Mouse (Mus musculus): ENCODE measurements at regions not wholly inside any gene's neighbourhood (a gene's known extent, or its start where the extent isn't known, plus 50 kb on each side); places are given as distances from the start of the nearest gene placed in this dataset.

DNA sequence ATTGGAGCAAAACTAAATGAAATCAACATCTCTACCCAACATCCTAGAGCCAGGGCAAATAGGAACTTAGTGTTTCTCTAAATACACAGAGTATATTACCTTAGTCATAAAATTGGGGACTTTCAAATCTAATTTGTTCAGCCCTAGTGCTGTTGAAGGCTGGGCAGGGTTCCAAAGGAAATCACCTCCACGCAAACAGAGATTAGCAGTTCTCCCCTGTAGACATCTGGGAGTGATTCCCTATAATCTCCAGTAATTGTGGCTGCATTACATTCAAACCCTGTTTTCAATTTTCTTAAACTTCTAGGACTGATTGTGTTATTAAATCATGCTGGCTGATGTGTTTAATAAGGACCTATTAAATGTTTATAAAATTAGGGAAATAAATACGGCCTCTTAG, 519.7 kb downstream of the Ebf1 start:
- Histone ChIP-seq H3K27ac (replicated peaks) (no peak overlapping the region), H3K4me1 (no peaks in the 10 kb centered on the region), H3K4me3 (no peak overlapping the region), H3K27me3 (no peaks in the 10 kb centered on the region), H3K9ac (replicated peaks) (no peak overlapping the region), H3K36me3 (no peaks in the 10 kb centered on the region), H3K9me3 (no peaks in the 10 kb centered on the region), H3K4me2 (replicated peaks) (no peak overlapping the region)
- 65% methylated on average over 2 of the region's 2 CpGs for WGBS
- no peak for ATAC-seq (replicated peaks)

DNA sequence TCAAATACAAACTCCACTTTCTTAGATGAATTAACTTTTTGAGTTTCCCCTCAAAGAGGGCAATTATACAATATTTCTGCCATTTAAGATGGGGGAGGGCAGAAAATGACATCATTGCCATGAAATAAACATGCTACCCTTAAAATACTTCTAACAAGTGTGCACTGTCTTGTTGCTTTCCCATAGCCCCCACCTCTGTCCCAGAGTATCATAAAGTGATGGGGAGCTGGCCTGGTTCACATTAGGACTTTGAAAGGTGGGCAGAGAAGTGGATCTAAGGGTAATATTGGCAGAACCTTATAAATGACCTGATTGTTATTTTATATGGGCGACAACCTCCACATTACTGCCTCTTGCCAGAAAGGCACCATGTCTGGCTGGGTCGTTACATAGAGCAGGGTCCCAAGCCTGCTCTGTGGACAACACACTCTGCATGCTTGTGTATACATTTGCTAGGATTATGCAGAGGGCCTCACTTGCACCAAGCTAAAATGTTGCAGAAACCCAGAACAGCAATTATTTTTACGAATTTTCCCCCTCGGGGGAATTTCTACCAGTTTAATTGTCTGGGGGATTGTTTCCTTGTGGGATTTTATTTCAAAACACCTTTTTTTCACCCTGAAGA, 521.3 kb downstream of the Ebf1 start:
- Histone ChIP-seq H3K27me3 (no peaks in the 10 kb centered on the region), H3K4me1 (no peaks in the 10 kb centered on the region), H3K36me3 (no peaks in the 10 kb centered on the region), H3K9ac (replicated peaks) (no peak overlapping the region), H3K9me3 (no peaks in the 10 kb centered on the region), H3K4me2 (replicated peaks) (no peak overlapping the region), H3K4me3 (no peak overlapping the region), H3K27ac (replicated peaks) (no peak overlapping the region)
- ATAC-seq (replicated peaks) = no peak
- WGBS = 80% methylated on average over 4 of the region's 4 CpGs

DNA sequence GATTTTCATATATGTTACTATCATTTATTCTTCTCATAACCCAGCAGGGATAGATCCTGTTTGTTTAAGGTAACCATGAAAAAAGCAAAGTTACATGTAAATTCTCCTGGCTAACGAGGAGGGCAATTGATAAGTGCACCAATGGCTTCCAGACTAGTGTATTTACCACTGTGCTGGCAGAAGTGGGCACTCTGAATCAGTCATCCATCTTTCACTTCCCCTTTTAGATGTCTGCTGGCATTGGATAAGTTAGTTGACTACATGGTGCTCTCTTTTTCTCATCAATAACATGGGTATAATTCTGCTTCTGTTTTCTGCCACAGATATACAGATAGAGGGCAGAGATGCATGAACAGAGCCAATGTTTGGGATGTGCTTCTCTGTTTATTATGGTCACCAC, 523.4 kb downstream of the Ebf1 start:
- ATAC-seq (replicated peaks) = no peak
- Histone ChIP-seq H3K4me1 (no peaks in the 10 kb centered on the region), H3K27ac (replicated peaks) (no peak overlapping the region), H3K27me3 (no peaks in the 10 kb centered on the region), H3K9ac (replicated peaks) (no peak overlapping the region), H3K36me3 (no peaks in the 10 kb centered on the region), H3K9me3 (no peaks in the 10 kb centered on the region), H3K4me2 (replicated peaks) (no peak overlapping the region), H3K4me3 (no peak overlapping the region)
- WGBS = 82% methylated on average over 1 of the region's 1 CpGs

DNA sequence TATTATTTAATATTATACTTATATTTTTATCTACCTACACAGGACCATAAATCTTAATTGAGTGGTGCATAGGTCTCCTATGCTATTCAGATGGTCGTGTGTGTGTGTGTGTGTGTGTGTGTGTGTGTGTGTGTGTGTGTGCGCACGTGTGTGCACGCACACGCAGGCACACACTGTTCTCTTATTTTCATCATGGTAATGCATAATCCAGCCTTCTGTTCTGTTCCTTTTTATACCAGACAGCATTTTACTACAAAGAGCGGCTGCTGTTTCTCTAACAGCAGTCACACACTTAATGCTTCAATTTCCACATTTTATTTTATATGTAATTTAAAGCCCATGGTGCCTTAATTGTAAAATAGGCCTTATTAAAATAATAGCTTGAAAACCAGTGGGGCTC, 537.0 kb downstream of the Ebf1 start:
- H3K4me2 ChIP-seq (replicated peaks) = no peak overlapping the region

DNA sequence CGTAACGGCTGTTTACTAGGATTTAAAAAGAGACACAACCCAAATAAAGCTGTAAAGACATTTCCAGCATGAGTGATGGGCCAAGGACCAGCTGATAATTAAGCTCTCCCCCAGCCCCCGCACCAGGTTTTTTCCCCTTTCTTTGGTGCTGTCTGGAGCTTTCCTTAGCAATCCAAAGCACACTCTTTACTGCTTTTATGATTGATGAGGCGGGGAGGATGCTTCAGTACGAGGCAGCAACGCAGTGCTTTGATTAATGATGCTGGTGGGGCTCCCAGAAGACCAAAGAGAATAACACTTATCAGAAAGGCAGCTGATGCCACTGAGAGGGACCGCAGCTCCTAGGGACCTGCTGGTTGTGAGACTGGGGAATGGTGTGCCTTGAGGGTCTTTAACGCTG, 537.4 kb downstream of the Ebf1 start:
- WGBS = 39% methylated on average over 8 of the region's 8 CpGs
- Histone ChIP-seq H3K36me3 (no peaks in the 10 kb centered on the region), H3K27ac (replicated peaks) (peak overlapping the region; percentile 59), H3K9ac (replicated peaks) (no peak overlapping the region), H3K9me3 (no peaks in the 10 kb centered on the region), H3K4me2 (replicated peaks) (no peak overlapping the region), H3K27me3 (no peaks in the 10 kb centered on the region), H3K4me3 (no peak overlapping the region), H3K4me1 (peaks cover 7% of the 10 kb centered on the region)
- peak; percentile 26; the same call in 1 of the 2 replicates for ATAC-seq (replicated peaks)

More for the DNA sequence above, 537.0 kb downstream of the Ebf1 start:
- Histone ChIP-seq H3K4me3 (no peak overlapping the region), H3K27me3 (no peaks in the 10 kb centered on the region), H3K4me1 (peaks cover 7% of the 10 kb centered on the region), H3K36me3 (no peaks in the 10 kb centered on the region), H3K27ac (replicated peaks) (peak overlapping the region; percentile 59; the same call in 1 of the 2 replicates), H3K9ac (replicated peaks) (no peak overlapping the region), H3K9me3 (no peaks in the 10 kb centered on the region)
- peak; percentile 67; the same call in 1 of the 2 replicates for ATAC-seq (replicated peaks)
- WGBS = 69% methylated on average over 6 of the region's 6 CpGs

DNA sequence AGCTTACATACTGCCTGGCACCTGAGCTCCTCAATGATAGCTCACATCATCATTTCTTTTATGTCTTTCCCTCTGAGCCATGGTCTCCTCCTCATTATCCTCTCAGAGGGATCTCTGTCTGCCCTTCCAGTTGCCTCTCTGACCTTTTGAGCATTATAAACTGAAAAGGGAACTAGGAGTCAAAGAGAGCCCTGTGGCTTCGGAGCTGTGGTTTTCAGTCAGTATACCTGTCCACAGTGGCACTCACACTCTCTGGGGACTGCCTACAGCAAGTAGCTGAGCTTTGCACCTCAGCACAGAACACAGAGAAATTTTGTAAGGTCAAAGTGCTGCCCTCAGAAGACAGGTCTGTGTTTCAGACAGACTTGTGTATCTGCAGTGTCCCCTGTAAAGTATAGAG, 538.7 kb downstream of the Ebf1 start:
- H3K9ac ChIP-seq (replicated peaks) = no peak overlapping the region
- H3K27ac ChIP-seq (replicated peaks) = no peak overlapping the region
- H3K4me2 ChIP-seq (replicated peaks) = no peak overlapping the region
- 77% methylated on average over 1 of the region's 1 CpGs for WGBS
- no peaks in the 10 kb centered on the region for H3K9me3 ChIP-seq
- H3K4me1 ChIP-seq = peaks cover 7% of the 10 kb centered on the region
- ATAC-seq (replicated peaks) = no peak
- H3K27me3 ChIP-seq = no peaks in the 10 kb centered on the region
- no peak overlapping the region for H3K4me3 ChIP-seq
- H3K36me3 ChIP-seq = no peaks in the 10 kb centered on the region

DNA sequence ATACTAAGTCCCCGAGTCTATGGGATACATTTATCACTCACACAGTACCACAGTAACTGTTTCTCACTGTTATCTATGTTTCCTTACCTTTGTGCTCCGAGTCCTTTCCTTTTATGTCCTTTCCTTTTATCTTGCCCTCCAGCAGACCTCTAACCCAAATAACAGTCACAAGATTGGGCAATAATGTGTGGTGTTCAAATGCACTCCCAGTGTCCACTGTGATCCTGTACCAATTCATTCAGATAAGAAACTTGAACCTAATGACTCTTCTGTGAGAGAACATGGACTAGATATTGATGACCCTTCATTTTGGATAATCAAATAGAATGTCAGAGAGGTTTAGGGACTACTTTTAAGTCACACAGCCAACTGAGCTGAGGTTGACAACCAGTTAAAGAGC, 541.2 kb downstream of the Ebf1 start:
- Histone ChIP-seq H3K9ac (replicated peaks) (no peak overlapping the region), H3K36me3 (no peaks in the 10 kb centered on the region), H3K27ac (replicated peaks) (no peak overlapping the region), H3K4me2 (replicated peaks) (no peak overlapping the region), H3K4me1 (peaks cover 7% of the 10 kb centered on the region), H3K9me3 (no peaks in the 10 kb centered on the region), H3K4me3 (no peak overlapping the region), H3K27me3 (no peaks in the 10 kb centered on the region)
- ATAC-seq (replicated peaks) = no peak
- 76% methylated on average over 2 of the region's 2 CpGs for WGBS

DNA sequence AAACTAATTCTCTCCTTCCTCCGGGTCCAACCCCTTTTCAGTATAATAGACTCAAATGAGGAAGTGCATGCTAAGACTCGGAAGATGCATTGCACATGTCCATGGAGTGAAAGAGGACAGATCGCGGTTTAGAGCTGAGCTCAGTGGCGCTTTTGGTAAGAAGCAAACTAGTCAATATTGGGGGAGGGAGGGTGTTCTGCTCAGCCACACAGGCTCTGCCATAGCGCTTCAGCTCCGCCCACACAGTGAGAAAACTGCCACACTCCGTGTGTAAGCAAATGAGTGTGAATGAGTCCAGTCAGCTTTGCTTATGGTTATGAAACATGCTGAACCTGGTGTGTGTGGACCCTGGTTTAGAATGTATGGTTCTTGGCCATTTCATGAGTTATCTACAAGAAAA, 543.8 kb downstream of the Ebf1 start:
- WGBS = 82% methylated on average over 8 of the region's 8 CpGs
- no peaks in the 10 kb centered on the region for H3K36me3 ChIP-seq
- H3K9me3 ChIP-seq = no peaks in the 10 kb centered on the region
- H3K27me3 ChIP-seq = no peaks in the 10 kb centered on the region
- no peak overlapping the region for H3K27ac ChIP-seq (replicated peaks)
- ATAC-seq (replicated peaks) = no peak
- no peaks in the 10 kb centered on the region for H3K4me1 ChIP-seq
- no peak overlapping the region for H3K4me3 ChIP-seq
- H3K4me2 ChIP-seq (replicated peaks) = no peak overlapping the region
- no peak overlapping the region for H3K9ac ChIP-seq (replicated peaks)

DNA sequence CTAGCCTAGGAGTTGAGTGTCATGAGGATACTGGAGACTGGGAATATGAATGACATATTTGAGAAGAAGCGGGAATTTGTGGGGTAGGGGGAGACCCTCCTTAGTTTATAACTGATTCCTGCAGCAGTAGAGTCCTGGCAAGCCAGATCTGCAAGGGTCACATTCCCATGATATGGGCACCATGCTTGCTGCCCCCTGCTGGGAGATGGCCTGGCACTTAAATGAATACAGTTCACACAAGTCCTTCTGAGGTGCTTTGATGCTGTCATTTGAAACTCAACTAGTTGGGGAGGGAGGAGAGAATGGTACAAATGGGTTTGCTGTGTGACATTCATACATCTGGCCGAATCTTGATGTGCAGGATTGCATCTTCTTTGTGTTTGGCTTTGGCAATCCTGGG, 556.4 kb downstream of the Ebf1 start:
- no peak for ATAC-seq (replicated peaks)
- WGBS = 84% methylated on average over 2 of the region's 2 CpGs
- no peak overlapping the region for H3K9ac ChIP-seq (replicated peaks)
- H3K9me3 ChIP-seq = no peaks in the 10 kb centered on the region
- H3K27ac ChIP-seq (replicated peaks) = no peak overlapping the region
- H3K4me2 ChIP-seq (replicated peaks) = no peak overlapping the region
- H3K4me3 ChIP-seq = no peak overlapping the region
- H3K4me1 ChIP-seq = no peaks in the 10 kb centered on the region
- no peaks in the 10 kb centered on the region for H3K27me3 ChIP-seq
- H3K36me3 ChIP-seq = no peaks in the 10 kb centered on the region

DNA sequence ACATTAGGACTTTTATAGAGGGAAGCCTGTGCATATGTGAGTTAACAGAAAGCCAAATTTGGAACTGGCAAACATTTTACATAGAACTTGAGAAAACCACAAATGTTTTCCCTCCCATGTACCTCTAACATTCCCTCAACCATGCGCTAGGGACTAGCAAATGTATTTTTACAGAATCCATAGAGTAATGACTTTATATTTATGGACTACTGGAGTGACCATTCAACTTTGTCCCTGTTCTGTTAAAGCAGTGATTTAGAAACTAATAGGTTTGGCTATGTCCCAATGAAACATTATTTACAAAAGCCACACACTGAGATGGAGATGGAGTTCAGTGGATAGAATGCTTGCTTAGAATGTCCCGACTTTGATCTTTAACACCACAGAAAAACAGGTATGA, 557.0 kb downstream of the Ebf1 start:
- WGBS = 90% methylated on average over 2 of the region's 2 CpGs
- Histone ChIP-seq H3K9ac (replicated peaks) (no peak overlapping the region), H3K4me3 (no peak overlapping the region), H3K36me3 (no peaks in the 10 kb centered on the region), H3K4me2 (replicated peaks) (no peak overlapping the region), H3K4me1 (no peaks in the 10 kb centered on the region), H3K27me3 (no peaks in the 10 kb centered on the region), H3K9me3 (no peaks in the 10 kb centered on the region), H3K27ac (replicated peaks) (no peak overlapping the region)
- no peak for ATAC-seq (replicated peaks)

DNA sequence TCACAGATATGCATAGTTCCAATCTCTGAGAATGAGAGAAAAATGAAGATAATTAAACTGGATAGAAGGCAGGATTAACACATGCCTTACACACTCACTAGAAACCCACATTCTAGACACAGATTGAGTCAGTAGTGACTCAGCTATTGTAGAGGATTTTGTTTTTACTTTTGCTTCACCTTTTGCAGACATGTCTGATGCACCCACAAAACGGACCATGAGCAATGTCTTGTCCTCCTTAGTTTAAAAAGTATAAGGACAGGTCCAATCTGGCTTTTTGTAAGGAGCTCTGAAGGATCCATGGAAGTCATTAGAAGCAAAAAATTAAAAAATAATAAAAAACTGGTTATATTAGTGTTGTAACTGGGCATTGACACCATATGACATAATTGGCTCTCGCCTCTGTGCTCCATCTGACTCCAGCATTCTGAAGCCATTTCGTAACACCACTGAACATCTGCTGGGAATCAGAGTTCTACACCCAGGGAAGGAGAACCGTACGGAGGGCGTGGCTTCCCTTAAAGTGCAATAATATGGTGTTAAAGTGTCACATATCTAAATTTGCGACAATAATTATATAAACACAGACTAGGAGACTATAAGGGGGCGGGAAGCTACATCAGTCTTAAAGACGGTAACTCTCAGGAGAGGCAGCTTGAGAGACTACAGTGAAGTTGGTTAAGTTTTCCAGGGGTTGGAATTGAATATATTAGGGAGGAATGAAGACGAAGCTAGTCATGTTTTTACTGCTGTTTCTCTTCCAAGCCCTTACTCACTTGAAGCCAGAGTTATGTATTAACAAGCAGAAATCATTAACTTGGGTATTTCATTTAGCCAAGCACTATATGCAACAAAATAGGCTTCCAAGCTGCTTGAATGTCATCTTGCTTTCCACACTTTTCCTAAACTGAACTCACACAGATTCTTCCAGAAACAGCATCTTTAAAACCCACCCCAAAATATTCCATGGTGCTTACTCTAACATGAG, 558.0 kb downstream of the Ebf1 start:
- no peak for ATAC-seq (replicated peaks)
- Histone ChIP-seq H3K4me3 (no peak overlapping the region), H3K27me3 (no peaks in the 10 kb centered on the region), H3K36me3 (no peaks in the 10 kb centered on the region), H3K4me2 (replicated peaks) (no peak overlapping the region), H3K9ac (replicated peaks) (no peak overlapping the region), H3K4me1 (no peaks in the 10 kb centered on the region), H3K9me3 (no peaks in the 10 kb centered on the region), H3K27ac (replicated peaks) (no peak overlapping the region)
- WGBS = 83% methylated on average over 10 of the region's 10 CpGs

DNA sequence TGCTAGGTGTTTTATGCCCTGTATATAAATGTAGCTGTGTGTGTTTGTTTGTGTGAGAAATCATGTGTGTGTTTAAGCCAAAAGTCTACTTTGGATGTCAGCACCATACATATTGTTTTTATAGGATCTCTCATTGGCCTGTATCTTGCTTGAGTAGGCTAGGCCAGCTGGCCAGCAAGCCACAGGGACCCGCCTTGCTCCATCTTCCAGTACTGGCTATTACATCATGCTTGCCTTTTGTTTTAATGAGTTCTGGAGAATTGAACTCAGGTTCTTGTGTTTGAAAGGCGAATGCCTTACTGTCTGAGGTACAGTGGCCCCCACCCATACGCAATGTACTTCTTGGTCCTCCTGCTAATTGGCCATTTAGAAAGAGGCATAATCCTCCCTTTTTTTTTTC, 559.9 kb downstream of the Ebf1 start:
- H3K27ac ChIP-seq (replicated peaks) = no peak overlapping the region
- H3K4me3 ChIP-seq = no peak overlapping the region
- H3K4me2 ChIP-seq (replicated peaks) = no peak overlapping the region
- no peak for ATAC-seq (replicated peaks)
- H3K9ac ChIP-seq (replicated peaks) = no peak overlapping the region
- no peaks in the 10 kb centered on the region for H3K27me3 ChIP-seq
- 89% methylated on average over 3 of the region's 3 CpGs for WGBS
- H3K9me3 ChIP-seq = no peaks in the 10 kb centered on the region
- H3K4me1 ChIP-seq = no peaks in the 10 kb centered on the region
- no peaks in the 10 kb centered on the region for H3K36me3 ChIP-seq

All from forebrain, embryonic 15.5 days (tissue).